Mouse (Mus musculus) midbrain, postnatal 0 days (tissue): ENCODE results near the gene Rspo1. TPM values are rescaled to one million over a fixed set of nuclear protein-coding genes. Genes with fewer than 3 reads are reported as not detected.

Experiments
- ATAC-seq: fragments of 200-750 bp; cut with Nextera tagmentation; 2 replicates; pipeline ENCODE4 v1.8.0; 2017; ENCODE audit warnings: moderate number of reproducible peaks, mild to moderate bottlenecking, moderate TSS enrichment, moderate library complexity; ENCODE audit not compliant: low FRiP score
- DNase-seq: peaks from one replicate; pipeline ENCODE4 v3.0.0-alpha.2; 2015; ENCODE audit warnings: low spot score
- H3K27ac ChIP-seq: fragments of 300-500 bp; sonication (generic); 2 replicates; pipeline ENCODE4 v1.5.1; 2014; ENCODE audit warnings: low read depth, mild to moderate bottlenecking, low read length, mixed read lengths
- H3K27me3 ChIP-seq: fragments of 300-500 bp; sonication (generic); 2 replicates; pipeline ENCODE4 v1.6.1; 2014; ENCODE audit warnings: low read length, control low read depth, mixed read lengths; ENCODE audit not compliant: insufficient read depth
- H3K36me3 ChIP-seq: fragments of 300-500 bp; sonication (generic); 2 replicates; pipeline ENCODE4 v1.6.1; 2014; ENCODE audit warnings: low read length, control low read depth, mixed read lengths; ENCODE audit not compliant: insufficient read depth
- H3K4me1 ChIP-seq: fragments of 300-500 bp; sonication (generic); 2 replicates; pipeline ENCODE4 v1.6.1; 2014; ENCODE audit warnings: mild to moderate bottlenecking, control low read depth, antibody characterized with exemption, low read length, mixed read lengths; ENCODE audit not compliant: insufficient read depth
- H3K4me2 ChIP-seq: fragments of 300-500 bp; sonication (generic); 2 replicates; pipeline ENCODE4 v1.6.1; 2014; ENCODE audit warnings: low read depth, mild to moderate bottlenecking, low read length, mixed read lengths; ENCODE audit not compliant: poor library complexity, severe bottlenecking
- H3K4me3 ChIP-seq: fragments of 300-500 bp; sonication (generic); 2 replicates; pipeline ENCODE4 v1.5.1; 2014; ENCODE audit warnings: low read depth, mild to moderate bottlenecking, low read length, moderate library complexity
- H3K9ac ChIP-seq: fragments of 300-500 bp; sonication (generic); replicated peaks from 2 replicates; pipeline ENCODE4 v1.6.1; 2014; ENCODE audit warnings: mild to moderate bottlenecking, low read length, moderate library complexity, mixed read lengths; ENCODE audit not compliant: poor library complexity, severe bottlenecking
- H3K9me3 ChIP-seq: fragments of 300-500 bp; sonication (generic); 2 replicates; pipeline ENCODE4 v1.6.1; 2016; ENCODE audit warnings: low read length, control low read depth
- CTCF ChIP-seq: IDR thresholded peaks from 2 replicates; pipeline ENCODE4 v1.5.1; 2016; ENCODE audit warnings: antibody characterized with exemption, mild to moderate bottlenecking
- WGBS: fragments of 180-500 bp; shearing (Covaris S2); extraction: QIAGEN DNeasy Blood & Tissue Kit; methylation state at CpG from one replicate; pipeline ENCODE4 v1.1.7; 2014; 5-methylcytosine and 5-hydroxymethylcytosine counted together
- polyA plus RNA-seq: library from polyadenylated mRNA; unstranded; fragments of >200 nt; fragmentation: Nextera tagmentation; extraction: Ambion mirVana; gene quantifications from 2 replicates; pipeline ENCODE4 v1.2.1, GENCODE M21; 2015
- total RNA-seq: library from RNA; depleted of rRNA; stranded (reverse); fragments of >200 nt; gene quantifications from 2 replicates; pipeline ENCODE4 v1.2.3, GENCODE M21; 2014

The Rspo1 gene
- total and polyA plus RNA-seq, 2 experiments from 2014 or later = 1.8 to 2.5 TPM

DNA sequence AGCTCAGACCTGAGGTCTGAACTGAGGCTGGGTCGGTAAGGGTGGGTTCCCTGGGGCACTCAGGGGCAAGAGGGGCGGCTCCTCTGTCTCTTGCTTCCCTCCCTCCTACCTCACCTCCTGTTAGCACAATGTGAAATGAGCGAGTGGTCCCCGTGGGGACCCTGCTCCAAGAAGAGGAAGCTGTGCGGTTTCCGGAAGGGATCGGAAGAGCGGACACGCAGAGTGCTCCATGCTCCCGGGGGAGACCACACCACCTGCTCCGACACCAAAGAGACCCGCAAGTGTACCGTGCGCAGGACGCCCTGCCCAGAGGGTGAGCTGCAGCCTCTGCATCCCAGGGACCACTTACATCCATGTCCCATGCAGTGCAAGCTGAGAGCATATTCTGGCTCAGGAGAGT is 21.2 kb downstream of the Rspo1 start:
- DNase-seq = no peak
- TF ChIP-seq CTCF = no peak
- H3K27ac ChIP-seq = no peak overlapping the region
- no peak overlapping the region for H3K4me2 ChIP-seq
- H3K4me3 ChIP-seq = no peak overlapping the region
- H3K9ac ChIP-seq = no peak overlapping the region
- H3K36me3 ChIP-seq = no peaks in the 10 kb centered on the region
- H3K4me1 ChIP-seq = no peaks in the 10 kb centered on the region
- 62% methylated on average over 15 of the region's 15 CpGs for WGBS
- no peak for ATAC-seq
- H3K9me3 ChIP-seq = no peaks in the 10 kb centered on the region
- no peaks in the 10 kb centered on the region for H3K27me3 ChIP-seq

DNA sequence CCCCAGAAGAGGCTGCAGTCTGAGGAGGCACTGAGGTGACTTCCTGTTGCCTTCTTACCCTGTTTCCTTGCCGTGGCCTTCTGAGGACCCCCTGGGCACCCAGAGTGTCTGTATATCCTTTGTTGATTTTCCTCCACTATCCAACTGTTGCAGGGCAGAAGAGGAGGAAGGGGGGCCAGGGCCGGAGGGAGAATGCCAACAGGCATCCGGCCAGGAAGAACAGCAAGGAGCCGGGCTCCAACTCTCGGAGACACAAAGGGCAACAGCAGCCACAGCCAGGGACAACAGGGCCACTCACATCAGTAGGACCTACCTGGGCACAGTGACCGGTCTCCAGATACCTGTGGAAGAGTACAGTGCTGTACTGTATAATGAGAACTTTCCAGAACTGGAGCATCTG is 22.0 kb downstream of the Rspo1 start:
- Histone ChIP-seq H3K27me3 (no peaks in the 10 kb centered on the region), H3K4me1 (no peaks in the 10 kb centered on the region), H3K27ac (no peak overlapping the region), H3K36me3 (no peaks in the 10 kb centered on the region), H3K9ac (no peak overlapping the region), H3K9me3 (no peaks in the 10 kb centered on the region), H3K4me3 (no peak overlapping the region), H3K4me2 (no peak overlapping the region)
- ATAC-seq = no peak
- DNase-seq = no peak
- TF ChIP-seq CTCF = no peak
- WGBS = 63% methylated on average over 6 of the region's 6 CpGs

GRCm38 (mm10) chr4:125008712-125009111 is 22.5 kb downstream of the Rspo1 start:
- H3K4me3 ChIP-seq = no peak overlapping the region
- no peaks in the 10 kb centered on the region for H3K9me3 ChIP-seq
- H3K4me1 ChIP-seq = no peaks in the 10 kb centered on the region
- H3K27ac ChIP-seq = no peak overlapping the region
- H3K9ac ChIP-seq = no peak overlapping the region
- ATAC-seq = no peak
- no peaks in the 10 kb centered on the region for H3K27me3 ChIP-seq
- 79% methylated on average over 8 of the region's 8 CpGs for WGBS
- peak; percentile 44 for DNase-seq
- H3K4me2 ChIP-seq = no peak overlapping the region
- no peaks in the 10 kb centered on the region for H3K36me3 ChIP-seq
- TF ChIP-seq CTCF = no peak

DNA sequence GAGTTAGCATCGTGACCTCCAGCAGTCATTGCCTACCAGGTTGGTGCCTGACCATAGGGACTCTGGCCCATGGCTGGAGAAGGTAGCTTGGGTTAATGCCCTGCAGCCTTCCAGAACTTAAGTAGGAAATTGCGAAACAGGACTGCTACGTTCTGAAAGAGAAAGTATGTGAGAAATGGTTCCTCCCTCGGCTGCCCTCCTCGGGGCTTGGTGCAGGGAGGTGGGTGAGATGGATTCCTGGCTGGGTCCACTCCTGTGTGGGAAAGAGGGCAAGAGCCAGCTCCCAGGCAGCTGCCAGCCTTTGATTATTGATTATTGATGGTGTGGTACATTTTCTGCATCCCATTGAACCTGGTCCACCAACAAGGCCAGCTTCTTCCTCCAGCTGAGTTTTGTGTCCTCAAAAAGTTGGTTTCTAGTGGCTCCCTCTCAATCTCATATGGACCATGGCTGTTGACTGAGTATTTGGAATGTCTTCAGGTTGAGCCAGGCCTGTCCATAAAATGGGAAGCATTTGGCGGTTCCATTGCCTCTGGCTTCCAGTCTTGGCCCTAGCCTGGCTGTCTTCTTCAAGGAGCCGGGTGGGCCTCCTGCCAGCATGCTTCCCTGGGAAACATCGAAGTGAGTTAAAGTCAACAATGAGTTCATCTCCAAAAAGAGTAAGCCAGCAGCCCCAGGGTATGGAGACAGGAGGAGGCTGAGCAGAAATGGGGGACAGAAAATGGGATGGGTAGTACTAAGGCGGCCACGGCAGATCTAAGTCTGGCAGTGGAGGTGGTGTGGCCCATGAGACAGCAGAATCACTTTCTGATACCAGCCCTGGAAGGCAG is 29.8 kb downstream of the Rspo1 start, which contains the start of gene Gnl2:
Gnl2 (plus strand) TSS at position 780 of the 830 bp plus-strand sequence.
- H3K9me3 ChIP-seq = no peaks in the 10 kb centered on the region
- 84% methylated on average over 10 of the region's 10 CpGs for WGBS
- no peaks in the 10 kb centered on the region for H3K36me3 ChIP-seq
- no peaks in the 10 kb centered on the region for H3K27me3 ChIP-seq
- H3K27ac ChIP-seq = no peak within 1 kb of the TSS
- no peak within 1 kb of the TSS for H3K4me3 ChIP-seq
- ATAC-seq (no peak), DNase-seq (no peak)
- no peak within 1 kb of the TSS for H3K4me2 ChIP-seq
- no peak within 1 kb of the TSS for H3K9ac ChIP-seq
- TF ChIP-seq CTCF = no peak
- H3K4me1 ChIP-seq = no peaks in the 10 kb centered on the region

- H3K27me3 ChIP-seq = no peaks in the 10 kb centered on the region
Measured at GRCm38 (mm10) chr4:125017431-125017830, 31.2 kb downstream of the Rspo1 start.

DNA sequence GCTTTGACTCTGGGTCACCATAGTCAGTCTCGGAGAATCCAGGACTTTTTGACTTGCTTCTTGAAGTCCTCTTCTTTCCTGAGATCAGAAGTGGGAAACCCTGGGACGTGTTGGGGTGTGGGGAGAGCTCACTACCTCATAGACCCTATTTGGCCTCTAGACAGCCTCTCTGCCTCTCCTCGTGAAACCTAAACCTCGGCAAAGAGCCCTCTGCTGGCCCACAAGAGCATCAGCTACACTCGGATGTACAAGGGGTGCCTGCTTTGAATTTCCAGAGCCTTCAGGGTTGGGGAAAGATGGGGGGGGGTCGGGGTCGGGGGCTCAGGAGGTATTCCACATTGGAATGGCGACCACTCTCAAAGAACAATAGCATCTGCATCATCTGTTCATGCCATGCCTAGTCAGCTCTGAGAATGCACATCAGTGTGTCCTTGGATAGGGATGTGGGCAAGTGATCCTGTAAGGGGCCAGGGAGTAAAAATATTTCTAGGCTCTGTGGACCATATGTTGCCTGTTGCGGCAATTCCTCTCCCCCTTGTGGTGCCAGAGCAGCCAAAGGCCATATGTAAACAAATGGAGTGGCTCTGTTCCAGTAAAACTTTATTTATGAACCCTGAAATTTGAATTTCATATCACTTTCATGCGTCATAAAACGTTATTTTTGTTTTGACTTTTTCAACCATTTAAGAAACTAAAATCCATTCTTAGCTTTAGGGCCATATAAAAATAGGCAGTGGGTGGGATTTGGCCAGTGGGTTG is 34.7 kb downstream of the Rspo1 start:
- H3K27ac ChIP-seq = no peak overlapping the region
- no peaks in the 10 kb centered on the region for H3K27me3 ChIP-seq
- no peaks in the 10 kb centered on the region for H3K36me3 ChIP-seq
- H3K4me2 ChIP-seq = no peak overlapping the region
- no peak overlapping the region for H3K4me3 ChIP-seq
- ATAC-seq (no peak), DNase-seq (peak; percentile 23)
- peak; percentile 59 for TF ChIP-seq CTCF
- H3K9me3 ChIP-seq = no peaks in the 10 kb centered on the region
- 28% methylated on average over 11 of the region's 11 CpGs for WGBS
- no peak overlapping the region for H3K9ac ChIP-seq
- H3K4me1 ChIP-seq = no peaks in the 10 kb centered on the region

More at GRCm38 (mm10) chr4:125017431-125017830, 31.2 kb downstream of the Rspo1 start:
- Histone ChIP-seq H3K4me3 (no peak overlapping the region), H3K9ac (no peak overlapping the region), H3K4me2 (no peak overlapping the region), H3K36me3 (no peaks in the 10 kb centered on the region), H3K27ac (no peak overlapping the region), H3K9me3 (no peaks in the 10 kb centered on the region), H3K4me1 (no peaks in the 10 kb centered on the region)
- WGBS = 78% methylated on average over 11 of the region's 11 CpGs
- no peak for DNase-seq
- ATAC-seq = no peak
- no peak for TF ChIP-seq CTCF
